Mouse (Mus musculus) left cerebral cortex, postnatal 10 days (tissue): Measurements from ENCODE around the gene Slc46a3. TPM values are rescaled to one million over a fixed set of nuclear protein-coding genes. Genes with fewer than 3 reads are reported as not detected.

ENCODE experiments used
- DNase-seq, 2 experiments: peaks; one replicate each; pipeline ENCODE4 v3.0.0; 2021 to 2022; ENCODE audit warnings: low spot score in 2 of 2, mixed read lengths in 1 of 2; ENCODE audit errors: extremely low spot score in 1 of 2
- intact Hi-C: fragments of 180-260 bp; cut with DNase I; formaldehyde crosslinking; loops from one replicate; pipeline ENCODE4 v1.15.1; 2025
- total RNA-seq, 2 experiments: library from RNA; stranded (reverse); gene quantifications; 2 replicates each; pipeline ENCODE4 v1.2.3; 2021

Slc46a3 gene
- 1 to 10 TPM; 4.1 to 4.4 TPM for total RNA-seq

- intact Hi-C loops, result no loop called here
- DNase-seq, result peak; percentile 88 to 94
Observed at GRCm38 (mm10) chr5:147894455-147895076, at the start of gene Slc46a3. Gene Slc46a3 (minus strand): TSS chr5:147894815.

GRCm38 (mm10) chr5:147939226-147939625, 44.6 kb upstream of the Slc46a3 start:
- DNase-seq, result no peak
- intact Hi-C loops, result no loop called here

GRCm38 (mm10) chr5:147935096-147935495, 40.5 kb upstream of the Slc46a3 start:
- intact Hi-C loops, result no loop called here
- DNase-seq, result no peak

- no peak for DNase-seq
- intact Hi-C loops, result no loop called here
Observed at GRCm38 (mm10) chr5:147928668-147929497, 34.3 kb upstream of the Slc46a3 start.

- intact Hi-C loops, result no loop called here
- no peak for DNase-seq
Observed at GRCm38 (mm10) chr5:147925935-147926604, 31.5 kb upstream of the Slc46a3 start.

- DNase-seq, result no peak
- intact Hi-C loops, result no loop called here
Observed at GRCm38 (mm10) chr5:147924621-147925020, 30.0 kb upstream of the Slc46a3 start.

GRCm38 (mm10) chr5:147918044-147918846, 23.6 kb upstream of the Slc46a3 start:
- intact Hi-C loops, result no loop called here
- peak in 1 of 2 experiments; percentile 73 for DNase-seq

GRCm38 (mm10) chr5:147916171-147916570, 21.6 kb upstream of the Slc46a3 start:
- intact Hi-C loops, result no loop called here
- DNase-seq, result no peak

GRCm38 (mm10) chr5:147915038-147915566, 20.5 kb upstream of the Slc46a3 start:
- no peak for DNase-seq
- intact Hi-C loops, result no loop called here

GRCm38 (mm10) chr5:147913241-147913842, 18.7 kb upstream of the Slc46a3 start:
- intact Hi-C loops, result no loop called here
- peak in 1 of 2 experiments; percentile 87 for DNase-seq

- no peak for DNase-seq
- intact Hi-C loops, result no loop called here
Observed at GRCm38 (mm10) chr5:147911744-147912143, 17.1 kb upstream of the Slc46a3 start.

GRCm38 (mm10) chr5:147910807-147911509, 16.3 kb upstream of the Slc46a3 start:
- intact Hi-C loops, result no loop called here
- no peak for DNase-seq

GRCm38 (mm10) chr5:147907851-147908250, 13.2 kb upstream of the Slc46a3 start:
- intact Hi-C loops, result no loop called here

GRCm38 (mm10) chr5:147907144-147907543, 12.5 kb upstream of the Slc46a3 start:
- DNase-seq, result no peak
- intact Hi-C loops, result no loop called here

More at GRCm38 (mm10) chr5:147907851-147908250, 13.2 kb upstream of the Slc46a3 start:
- DNase-seq, result no peak

- DNase-seq, result no peak
- intact Hi-C loops, result no loop called here
Observed at GRCm38 (mm10) chr5:147903166-147903565, 8.6 kb upstream of the Slc46a3 start.

GRCm38 (mm10) chr5:147902008-147902757, 7.6 kb upstream of the Slc46a3 start:
- intact Hi-C loops, result no loop called here
- DNase-seq, result no peak

GRCm38 (mm10) chr5:147898968-147899549, 4.4 kb upstream of the Slc46a3 start:
- intact Hi-C loops, result no loop called here

More at GRCm38 (mm10) chr5:147898968-147899549, 4.4 kb upstream of the Slc46a3 start:
- DNase-seq, result no peak
